Mouse (Mus musculus) Muller cell, postnatal 12 days (primary cell): Measurements from ENCODE around the gene Ercc4.

ENCODE experiments used
- DNase-seq: peaks from one replicate; pipeline ENCODE4 v3.0.0-alpha.2; 2015; ENCODE audit errors: inconsistent ontology term

Gene Ercc4

DNA sequence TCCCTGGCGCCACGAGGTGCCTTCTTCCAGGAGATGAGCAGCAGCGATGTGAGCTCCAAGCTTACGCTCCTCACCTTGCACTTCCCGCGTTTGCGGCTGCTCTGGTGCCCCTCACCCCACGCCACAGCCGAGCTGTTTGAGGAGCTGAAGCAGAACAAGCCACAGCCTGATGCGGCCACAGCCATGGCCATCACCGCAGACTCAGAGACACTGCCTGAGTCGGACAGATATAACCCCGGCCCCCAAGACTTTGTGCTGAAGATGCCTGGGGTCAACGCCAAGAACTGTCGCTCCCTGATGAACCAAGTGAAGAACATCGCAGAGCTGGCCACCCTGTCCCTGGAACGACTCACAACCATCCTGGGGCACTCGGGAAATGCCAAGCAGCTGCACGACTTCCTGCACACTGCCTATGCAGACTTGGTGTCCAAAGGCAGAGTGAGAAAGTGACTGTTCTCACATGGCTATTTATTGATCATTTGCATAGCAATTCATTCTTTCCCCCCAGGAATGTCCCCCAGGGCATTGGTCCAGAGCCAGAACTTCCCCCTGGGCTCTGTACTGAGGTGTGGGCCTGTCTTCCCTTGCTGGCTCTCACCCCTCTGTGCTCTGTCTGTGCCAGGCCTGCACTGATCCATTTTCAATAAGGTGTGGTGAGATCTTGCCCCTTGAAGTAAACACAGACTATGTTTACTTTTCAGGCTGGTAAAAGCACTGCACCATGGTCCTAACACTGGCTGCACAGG, 38.5 kb downstream of the Ercc4 start:
- DNase-seq = no peak

DNA sequence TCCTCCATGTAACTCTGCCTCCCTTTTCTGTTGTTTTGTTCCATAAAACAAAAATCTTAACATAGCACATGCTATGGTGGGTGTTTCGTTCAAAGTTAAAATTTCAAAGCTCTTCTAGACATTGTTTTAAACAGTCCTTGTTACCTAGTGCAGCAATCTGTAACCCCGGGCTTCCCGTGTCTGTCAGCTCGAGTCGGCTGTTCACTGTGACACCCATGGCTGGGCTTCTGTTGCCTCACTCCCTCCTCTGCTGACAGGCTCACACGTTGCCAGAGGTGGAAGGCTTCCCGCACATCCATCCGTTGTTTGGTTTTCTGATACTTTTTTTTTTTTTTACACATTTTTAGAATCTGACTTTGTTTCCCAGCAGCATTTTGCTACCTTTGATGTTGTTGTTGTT, 40.5 kb downstream of the Ercc4 start:
- no peak for DNase-seq

GRCm38 (mm10) chr16:13150790-13151189, 41.3 kb downstream of the Ercc4 start:
- no peak for DNase-seq

DNA sequence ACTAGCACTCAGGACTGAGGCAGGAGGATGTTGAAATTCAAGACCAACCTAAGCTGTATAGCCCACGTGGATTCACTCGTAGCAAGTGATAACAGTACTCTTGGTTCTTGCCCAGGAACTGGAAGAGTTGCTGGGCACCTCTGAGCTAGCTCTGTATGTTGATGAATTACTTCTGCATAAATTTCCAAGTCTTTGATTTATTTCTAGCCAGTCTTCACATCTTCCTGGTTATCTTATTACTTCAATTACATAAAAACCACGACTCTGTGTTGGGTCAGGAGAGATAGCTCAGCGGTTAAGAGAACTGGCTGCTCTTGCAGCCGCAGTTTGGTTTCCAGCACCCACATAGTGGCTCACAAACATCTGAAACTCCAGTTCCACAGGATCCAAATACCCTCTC, 43.0 kb downstream of the Ercc4 start:
- DNase-seq = no peak

DNA sequence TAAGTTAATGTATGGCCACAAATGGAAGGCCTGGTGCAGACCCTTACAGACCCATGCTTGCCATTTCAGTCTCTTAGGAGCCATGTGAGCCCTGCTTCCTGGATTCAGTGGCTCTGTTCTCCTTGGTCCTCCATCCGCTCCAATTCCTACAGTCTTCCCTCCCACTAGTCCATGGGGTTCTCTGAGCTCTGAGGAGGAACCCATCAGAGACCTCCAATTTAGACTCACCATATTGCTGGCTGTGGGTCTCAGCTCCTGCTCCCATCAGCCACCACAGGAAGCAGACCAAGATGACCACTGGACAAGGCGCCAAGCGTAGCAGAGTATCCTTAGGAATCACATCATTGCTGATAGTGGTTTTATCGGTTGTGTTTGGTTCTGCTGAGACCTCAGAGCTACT, 43.7 kb downstream of the Ercc4 start:
- DNase-seq = no peak

GRCm38 (mm10) chr16:13154352-13154751, 44.9 kb downstream of the Ercc4 start:
- no peak for DNase-seq

DNA sequence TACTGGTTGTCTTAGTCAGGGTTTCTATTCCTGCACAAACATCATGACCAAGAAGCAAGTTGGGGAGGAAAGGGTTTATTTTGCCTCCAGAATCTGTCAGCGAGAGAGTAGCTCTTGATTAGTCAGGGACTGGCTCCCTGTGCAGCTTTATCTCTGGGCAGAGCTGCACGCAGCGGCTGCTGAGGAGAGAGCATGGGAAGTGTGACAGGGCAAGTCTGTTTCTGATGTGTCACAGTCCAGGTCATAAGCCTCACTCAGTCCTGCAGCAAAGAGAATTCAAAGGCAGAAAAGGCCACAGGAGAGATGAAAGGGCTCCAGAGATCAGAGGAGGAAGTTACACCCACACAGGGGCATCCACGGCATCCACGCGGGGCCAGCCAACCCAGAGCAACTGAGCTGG, 47.8 kb downstream of the Ercc4 start:
- DNase-seq = peak; percentile 33

GRCm38 (mm10) chr16:13158153-13158670, 48.7 kb downstream of the Ercc4 start:
- DNase-seq = no peak

DNA sequence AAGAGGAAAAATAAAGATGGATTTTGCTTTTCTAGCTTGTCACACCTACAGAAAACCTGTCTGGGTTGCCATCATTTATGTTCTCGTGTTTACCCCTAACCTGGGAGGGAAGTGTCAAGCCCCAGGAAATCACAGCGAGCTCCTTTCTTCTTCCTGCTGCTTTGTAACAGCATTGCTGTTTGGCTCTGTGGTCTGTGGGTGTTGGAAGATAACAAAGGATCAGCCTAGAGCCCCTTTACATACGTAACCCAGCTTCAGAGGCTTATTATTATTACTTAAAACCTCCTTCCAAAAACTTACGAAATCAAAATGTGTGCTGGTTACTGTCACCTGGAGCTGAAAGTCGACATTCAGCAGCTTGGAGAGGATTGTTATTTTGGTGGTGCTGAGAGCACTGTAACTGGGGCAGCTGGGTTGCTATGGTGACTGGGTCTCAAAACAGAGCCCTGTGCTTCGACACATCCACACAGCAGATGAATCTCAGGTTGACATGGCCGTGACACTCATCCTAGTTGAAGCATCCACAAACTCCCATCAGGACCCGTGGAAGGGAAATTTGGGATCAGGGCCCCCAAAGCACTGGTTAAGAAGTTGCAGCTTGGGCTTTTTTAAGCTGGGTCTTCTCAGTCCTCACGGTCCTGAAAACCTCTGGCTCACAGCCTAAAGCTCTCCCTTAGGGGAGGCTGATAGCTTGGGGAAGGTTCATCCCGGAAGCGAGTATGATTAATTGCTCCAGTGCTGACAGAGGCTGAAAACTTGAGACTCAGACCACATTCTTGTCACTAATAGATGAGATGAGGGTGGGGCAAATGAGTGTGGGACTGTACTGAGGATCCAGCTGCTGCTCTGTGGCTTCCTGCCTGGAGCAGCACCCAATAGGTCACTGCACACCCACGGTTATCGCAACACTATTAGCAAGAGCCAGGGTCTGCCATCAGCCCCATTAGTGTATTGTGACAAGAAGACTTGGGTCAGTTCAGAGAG, 49.7 kb downstream of the Ercc4 start:
- DNase-seq = peak; percentile 80

DNA sequence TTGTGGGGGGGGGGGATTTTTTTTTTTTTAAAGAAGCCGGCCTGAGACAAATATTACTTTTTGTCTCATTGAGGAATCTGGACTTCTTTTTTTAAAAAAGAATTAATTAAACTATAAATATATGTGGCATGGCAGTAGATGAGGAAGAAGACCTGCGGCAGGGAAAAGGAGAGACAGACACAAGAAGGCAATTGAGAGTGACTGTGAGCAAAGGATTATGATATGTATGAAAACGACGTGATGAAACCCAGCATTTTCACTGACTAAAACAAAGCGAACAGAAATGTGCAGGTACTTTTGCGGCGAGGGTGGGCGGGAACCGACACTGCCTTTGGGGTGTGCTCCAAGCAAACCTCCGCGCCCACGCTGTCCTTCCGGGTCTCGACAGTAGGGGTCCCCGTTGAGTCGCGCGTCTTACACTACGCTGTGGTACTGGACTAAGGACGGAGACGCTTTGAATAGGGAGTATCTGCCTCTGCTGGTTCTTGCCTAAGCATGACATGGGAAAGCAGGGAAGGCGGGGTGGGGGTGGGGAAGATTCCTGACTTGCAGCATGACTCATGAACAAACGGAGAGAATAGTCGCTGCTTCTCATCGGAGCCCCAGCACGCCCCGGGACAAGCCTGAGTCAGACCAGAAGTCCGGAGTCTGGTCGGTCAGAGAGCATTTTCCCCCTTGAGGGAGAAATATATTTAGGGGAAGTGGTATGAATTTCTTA, 50.6 kb downstream of the Ercc4 start:
- peak; percentile 100 for DNase-seq

DNA sequence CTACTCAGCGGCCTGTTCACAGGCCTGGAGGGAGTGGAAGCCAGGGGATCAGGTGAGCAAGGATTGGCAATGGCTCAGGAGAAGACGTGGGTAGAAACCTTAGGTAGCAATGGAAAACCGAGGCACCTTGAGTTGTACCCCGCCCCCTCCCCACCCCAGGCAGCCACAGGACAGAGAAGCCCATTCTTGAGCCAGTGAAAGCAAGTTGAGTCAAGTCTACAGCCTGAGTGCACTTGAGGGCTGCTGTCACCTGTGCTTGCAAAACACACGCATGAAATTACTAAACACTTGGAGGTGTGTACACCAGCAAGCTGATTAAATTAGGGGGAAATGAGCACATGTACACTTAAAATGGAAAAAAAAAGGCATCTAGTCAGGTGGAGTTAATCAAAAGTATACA, 52.0 kb downstream of the Ercc4 start:
- no peak for DNase-seq

DNA sequence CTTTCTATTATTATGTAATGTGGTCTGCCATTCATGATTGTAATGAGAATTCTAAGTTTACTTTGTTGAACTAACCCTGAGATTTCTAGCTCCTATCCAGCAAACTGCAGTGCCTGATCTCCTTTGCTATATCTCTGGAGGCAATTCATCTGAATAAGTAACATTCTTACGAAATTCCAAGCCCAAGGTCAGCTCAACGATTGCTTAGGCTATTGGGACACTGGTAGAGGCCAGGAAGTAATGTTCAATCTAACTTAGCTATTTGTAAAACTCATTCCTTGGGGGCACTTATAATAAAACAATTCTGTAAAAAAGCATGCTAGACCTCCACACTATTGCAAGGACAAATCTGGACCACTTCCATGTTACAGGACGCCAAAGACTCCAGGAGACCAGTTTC, 58.2 kb downstream of the Ercc4 start:
- DNase-seq = no peak

DNA sequence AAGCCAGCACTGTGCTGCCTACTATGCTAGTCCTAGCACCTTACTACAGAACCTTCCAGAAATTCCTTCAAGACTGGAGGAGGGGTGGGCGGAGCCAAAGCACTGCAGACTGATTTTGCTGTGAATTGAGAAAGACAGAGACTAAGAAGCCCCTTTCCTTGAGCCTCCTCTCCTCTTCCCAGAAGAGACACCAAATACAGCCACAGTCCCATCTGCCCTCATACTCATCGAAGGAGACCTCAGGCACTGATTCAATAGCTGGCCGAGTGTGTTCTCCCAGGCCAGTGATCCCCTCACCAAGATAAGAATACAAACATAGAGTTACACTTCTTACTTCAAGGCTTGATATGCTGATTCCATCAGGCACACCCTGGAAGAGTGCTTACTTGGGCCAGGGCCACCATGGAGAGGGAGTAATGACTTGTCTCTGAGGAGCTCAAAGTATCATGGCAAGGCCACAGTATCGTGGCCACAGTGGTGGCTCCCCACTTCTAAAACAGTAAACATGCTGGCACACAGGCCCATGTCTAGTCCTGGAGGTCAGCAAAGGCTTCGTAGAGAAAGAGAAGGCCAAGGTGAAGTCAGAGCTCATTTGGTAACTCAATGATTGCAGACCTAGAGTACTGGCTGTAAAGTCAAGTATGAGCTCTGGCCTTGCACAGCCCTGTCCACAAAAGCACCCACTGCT, 63.7 kb downstream of the Ercc4 start:
- no peak for DNase-seq

DNA sequence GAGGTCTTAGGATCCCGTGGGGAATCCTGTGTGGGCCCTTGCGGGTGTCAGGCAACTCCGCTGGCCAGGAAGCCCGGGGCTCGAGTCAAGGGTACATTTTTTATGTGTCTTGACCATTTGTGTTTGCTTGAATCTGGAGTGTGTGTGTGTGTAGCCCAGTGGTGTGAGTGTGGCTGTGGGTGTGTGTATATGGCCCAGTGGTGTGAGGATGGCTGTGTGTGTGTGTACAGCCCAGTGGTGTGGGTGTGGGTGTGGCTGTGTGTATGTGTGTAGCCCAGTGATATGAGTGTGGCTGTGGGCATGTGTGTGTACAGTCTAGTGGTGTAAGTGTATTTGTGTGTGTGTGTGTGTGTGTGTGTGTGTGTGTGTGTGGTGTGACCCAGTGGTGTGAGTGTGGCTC, 73.0 kb downstream of the Ercc4 start:
- no peak for DNase-seq

GRCm38 (mm10) chr16:13183182-13183742, 73.8 kb downstream of the Ercc4 start:
- no peak for DNase-seq

DNA sequence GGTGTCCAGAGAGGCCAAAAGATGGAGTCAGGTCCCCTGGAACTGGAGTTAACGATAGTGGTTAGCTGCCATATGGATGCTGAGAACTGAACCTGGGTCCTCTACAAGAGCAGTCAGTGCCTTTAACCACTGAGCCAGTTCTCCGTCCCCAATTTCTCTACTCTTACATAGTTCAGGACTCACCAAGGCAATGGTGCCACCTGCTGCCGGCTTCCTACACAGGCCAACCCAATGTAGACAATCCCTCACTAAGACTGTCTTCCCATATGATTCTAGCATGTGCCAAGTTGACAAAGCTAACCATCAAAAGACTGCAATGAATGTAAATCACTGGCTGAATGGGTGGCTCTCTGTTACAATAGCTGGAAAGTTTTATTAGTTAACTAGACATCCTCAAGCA, 74.9 kb downstream of the Ercc4 start:
- no peak for DNase-seq

GRCm38 (mm10) chr16:13189430-13190107, 80.1 kb downstream of the Ercc4 start:
- peak; percentile 66 for DNase-seq

DNA sequence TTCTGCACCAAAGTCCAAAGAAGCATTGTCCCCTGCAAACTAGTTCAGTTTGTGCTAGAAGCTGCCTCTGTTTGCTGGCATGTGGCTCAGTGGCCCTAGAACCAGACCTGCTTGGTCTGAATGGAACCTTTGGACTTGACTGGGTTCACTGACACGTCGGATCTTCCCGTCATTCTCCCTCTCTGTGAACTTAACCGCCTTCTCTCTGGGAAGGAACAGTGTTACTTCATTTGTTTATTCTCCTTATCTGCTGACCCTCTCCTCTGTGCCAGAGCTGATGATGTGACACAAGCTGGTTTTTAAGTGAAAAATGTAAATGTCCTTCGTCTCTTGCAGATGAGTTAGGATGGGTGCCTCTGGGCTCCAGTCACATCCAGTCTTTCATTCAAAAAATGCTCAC, 81.0 kb downstream of the Ercc4 start:
- no peak for DNase-seq

DNA sequence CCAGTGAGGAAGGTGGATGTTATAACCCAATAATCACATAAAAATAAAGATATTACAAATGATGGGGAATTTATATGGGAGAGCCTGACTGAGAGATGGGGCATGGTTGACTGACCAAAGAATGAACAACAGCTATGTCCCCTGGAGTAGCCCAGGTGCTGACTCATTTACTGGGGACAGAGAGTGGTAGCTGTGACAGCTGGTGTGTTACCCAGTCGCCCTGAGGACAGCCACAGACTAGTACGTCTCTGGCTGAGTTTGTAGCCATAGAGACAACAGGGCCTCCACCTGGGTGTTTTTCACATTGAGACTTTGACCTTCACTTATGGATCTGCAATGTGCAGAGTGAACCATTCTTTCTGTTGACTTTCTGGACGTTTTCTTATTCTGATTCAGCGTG, 81.7 kb downstream of the Ercc4 start:
- no peak for DNase-seq

DNA sequence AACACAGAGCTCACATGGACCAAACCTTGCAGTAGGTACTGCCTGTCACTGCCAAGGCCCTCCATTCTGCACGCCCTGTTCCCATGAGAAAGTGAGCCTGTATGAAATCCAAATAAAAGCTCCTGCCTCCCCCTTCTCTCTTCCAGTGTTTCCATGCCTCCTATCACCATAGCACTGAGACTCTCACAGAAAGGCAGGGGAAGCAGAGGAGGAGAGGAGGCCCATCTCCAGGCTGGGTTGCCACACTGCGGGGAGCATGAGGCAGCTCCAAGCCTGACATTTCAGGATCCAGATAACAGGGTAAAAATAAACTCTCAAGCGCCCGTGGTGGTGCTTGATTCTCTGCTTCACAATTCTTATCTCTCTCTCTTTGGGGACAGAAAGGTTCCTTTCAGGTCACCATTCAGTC, 84.2 kb downstream of the Ercc4 start:
- DNase-seq = no peak

GRCm38 (mm10) chr16:13194882-13195281, 85.4 kb downstream of the Ercc4 start:
- no peak for DNase-seq
